Mouse (Mus musculus) intestine, embryonic 15.5 days (tissue): ENCODE results near the gene Apobec3. TPM values are rescaled to one million over a fixed set of nuclear protein-coding genes. Genes with fewer than 3 reads are reported as not detected.

ENCODE experiments used
- ATAC-seq: fragments of 200-750 bp; cut with Nextera tagmentation; 2 replicates; pipeline ENCODE4 v1.8.0; 2017; ENCODE audit warnings: moderate TSS enrichment, moderate library complexity
- H3K27ac ChIP-seq: fragments of 300-500 bp; sonication (generic); 2 replicates; pipeline ENCODE4 v1.5.1; 2015; ENCODE audit warnings: mild to moderate bottlenecking, inconsistent platforms
- H3K27me3 ChIP-seq: fragments of 300-500 bp; sonication (generic); replicated peaks from 2 replicates; pipeline ENCODE4 v1.6.1; 2015; ENCODE audit warnings: inconsistent platforms
- H3K36me3 ChIP-seq: fragments of 300-500 bp; sonication (generic); 2 replicates; pipeline ENCODE4 v1.6.1; 2015; ENCODE audit warnings: inconsistent platforms
- H3K4me1 ChIP-seq: fragments of 300-500 bp; sonication (generic); replicated peaks from 2 replicates; pipeline ENCODE4 v1.6.1; 2015; ENCODE audit warnings: inconsistent platforms
- H3K4me2 ChIP-seq: fragments of 300-500 bp; sonication (generic); replicated peaks from 2 replicates; pipeline ENCODE4 v1.6.1; 2015; ENCODE audit warnings: mild to moderate bottlenecking, inconsistent platforms
- H3K4me3 ChIP-seq: fragments of 300-500 bp; sonication (generic); replicated peaks from 2 replicates; pipeline ENCODE4 v1.5.1; 2015; ENCODE audit warnings: inconsistent platforms
- H3K9ac ChIP-seq: fragments of 300-500 bp; sonication (generic); 2 replicates; pipeline ENCODE4 v1.6.1; 2015; ENCODE audit warnings: inconsistent platforms
- H3K9me3 ChIP-seq: fragments of 300-500 bp; sonication (generic); 2 replicates; pipeline ENCODE4 v1.6.1; 2016; ENCODE audit warnings: inconsistent platforms
- WGBS: fragments of 180-500 bp; shearing (Covaris S2); methylation state at CpG from one replicate; pipeline ENCODE4 v1.1.7; 2015; 5-methylcytosine and 5-hydroxymethylcytosine counted together
- polyA plus RNA-seq: library from polyadenylated mRNA; unstranded; fragments of >200 nt; fragmentation: Nextera tagmentation; extraction: Ambion mirVana; gene quantifications from 2 replicates; pipeline ENCODE4 v1.2.1, GENCODE M21; 2015

The Apobec3 gene
- polyA plus RNA-seq, 1 experiment from 2014 or later: 13.1 TPM

GRCm38 (mm10) chr15:79964376-79964775 is 72.9 kb downstream of the Apobec3 start:
- H3K4me3 ChIP-seq: no peak overlapping the region
- H3K9me3 ChIP-seq: no peaks in the 10 kb centered on the region
- no peak overlapping the region for H3K9ac ChIP-seq
- H3K36me3 ChIP-seq: no peaks in the 10 kb centered on the region
- WGBS: 71% methylated on average over 7 of the region's 7 CpGs
- no peak for ATAC-seq
- H3K4me1 ChIP-seq: no peaks in the 10 kb centered on the region
- no peak overlapping the region for H3K27ac ChIP-seq
- H3K4me2 ChIP-seq: no peak overlapping the region
- H3K27me3 ChIP-seq: no peaks in the 10 kb centered on the region

Other genes with a start within 250 kb of the Apobec3 start
- 0.74 and 0.90 TPM in 2 replicates for gene Fam227a, start 232.7 kb upstream of the Apobec3 start, polyA plus RNA-seq
- 37.6 and 39.0 TPM in 2 replicates for gene Cby1, start 232.5 kb upstream of the Apobec3 start, polyA plus RNA-seq
- gene Tomm22, start 220.8 kb upstream of the Apobec3 start, polyA plus RNA-seq: 261 and 272 TPM in 2 replicates
- 18.7 and 19.4 TPM in 2 replicates for gene Josd1, start 203.7 kb upstream of the Apobec3 start, polyA plus RNA-seq
- 27.4 and 29.9 TPM in 2 replicates for gene Gtpbp1, start 200.8 kb upstream of the Apobec3 start, polyA plus RNA-seq
- gene Sun2, start 149.1 kb upstream of the Apobec3 start, polyA plus RNA-seq: 3.4 and 4.5 TPM in 2 replicates
- 42.6 and 44.5 TPM in 2 replicates for gene Dnal4, start 113.8 kb upstream of the Apobec3 start, polyA plus RNA-seq
- 2.8 and 3.3 TPM in 2 replicates for gene Nptxr, start 86.9 kb upstream of the Apobec3 start, polyA plus RNA-seq
- 0.23 and 0.27 TPM in 2 replicates for gene Npcd, start 57.4 kb upstream of the Apobec3 start, polyA plus RNA-seq
- gene Cbx6, start 57.0 kb upstream of the Apobec3 start, polyA plus RNA-seq: 39.1 and 39.7 TPM in 2 replicates
- gene Cbx7, start 79.5 kb downstream of the Apobec3 start, polyA plus RNA-seq: 3.9 and 4.6 TPM in 2 replicates
- 7.2 and 8.3 TPM in 2 replicates for gene Pdgfb, start 123.3 kb downstream of the Apobec3 start, polyA plus RNA-seq
- gene Syngr1, start 199.7 kb downstream of the Apobec3 start, polyA plus RNA-seq: 18.2 and 18.7 TPM in 2 replicates
- 1,109 and 1,134 TPM in 2 replicates for gene Rpl3, start 200.2 kb downstream of the Apobec3 start, polyA plus RNA-seq
- 28.5 and 29.0 TPM in 2 replicates for gene Tab1, start 241.5 kb downstream of the Apobec3 start, polyA plus RNA-seq